Mouse (Mus musculus) hindbrain, postnatal 0 days (tissue): ENCODE results near the gene Rab20. TPM values are rescaled to one million over a fixed set of nuclear protein-coding genes. Genes with fewer than 3 reads are reported as not detected.

Experiments
- ATAC-seq: fragments of 200-750 bp; cut with Nextera tagmentation; 2 replicates; pipeline ENCODE4 v1.8.0; 2017; ENCODE audit warnings: mild to moderate bottlenecking, moderate TSS enrichment, moderate library complexity
- DNase-seq: peaks from one replicate; pipeline ENCODE4 v3.0.0-alpha.2; 2015; ENCODE audit warnings: low spot score
- H3K27ac ChIP-seq: fragments of 300-500 bp; sonication (generic); 2 replicates; pipeline ENCODE4 v1.5.1; 2014; ENCODE audit warnings: mild to moderate bottlenecking
- H3K27me3 ChIP-seq: fragments of 300-500 bp; sonication (generic); 2 replicates; pipeline ENCODE4 v1.6.1; 2014; ENCODE audit warnings: low read length, mixed read lengths; ENCODE audit not compliant: insufficient read depth
- H3K36me3 ChIP-seq: fragments of 300-500 bp; sonication (generic); 2 replicates; pipeline ENCODE4 v1.6.1; 2014; ENCODE audit warnings: low read length, mixed read lengths; ENCODE audit not compliant: insufficient read depth
- H3K4me1 ChIP-seq: fragments of 300-500 bp; sonication (generic); 2 replicates; pipeline ENCODE4 v1.6.1; 2014; ENCODE audit warnings: antibody characterized with exemption, low read length, mixed read lengths; ENCODE audit not compliant: insufficient read depth
- H3K4me2 ChIP-seq: fragments of 300-500 bp; sonication (generic); 2 replicates; pipeline ENCODE4 v1.6.1; 2014; ENCODE audit warnings: low read depth, mild to moderate bottlenecking, low read length, moderate library complexity, mixed read lengths
- H3K4me3 ChIP-seq: fragments of 300-500 bp; sonication (generic); 2 replicates; pipeline ENCODE4 v1.5.1; 2014; ENCODE audit warnings: low read length
- H3K9ac ChIP-seq: fragments of 300-500 bp; sonication (generic); replicated peaks from 2 replicates; pipeline ENCODE4 v1.6.1; 2014; ENCODE audit warnings: mild to moderate bottlenecking, low read length, moderate library complexity, mixed read lengths
- H3K9me3 ChIP-seq: fragments of 300-500 bp; sonication (generic); 2 replicates; pipeline ENCODE4 v1.6.1; 2016; ENCODE audit warnings: low read length, mixed read lengths
- CTCF ChIP-seq: IDR thresholded peaks from 2 replicates; pipeline ENCODE4 v1.5.1; 2016; ENCODE audit warnings: antibody characterized with exemption, control low read depth, low read depth
- WGBS: fragments of 180-500 bp; shearing (Covaris S2); extraction: QIAGEN DNeasy Blood & Tissue Kit; methylation state at CpG from one replicate; pipeline ENCODE4 v1.1.7; 2014; 5-methylcytosine and 5-hydroxymethylcytosine counted together
- polyA plus RNA-seq: library from polyadenylated mRNA; unstranded; fragments of >200 nt; fragmentation: Nextera tagmentation; extraction: Ambion mirVana; gene quantifications from 2 replicates; pipeline ENCODE4 v1.2.1, GENCODE M21; 2015
- total RNA-seq: library from RNA; depleted of rRNA; stranded (reverse); fragments of >200 nt; gene quantifications from 2 replicates; pipeline ENCODE4 v1.2.3, GENCODE M21; 2014

Rab20 gene
- total and polyA plus RNA-seq, 2 experiments from 2014 or later: 2.2 to 4.7 TPM

DNA sequence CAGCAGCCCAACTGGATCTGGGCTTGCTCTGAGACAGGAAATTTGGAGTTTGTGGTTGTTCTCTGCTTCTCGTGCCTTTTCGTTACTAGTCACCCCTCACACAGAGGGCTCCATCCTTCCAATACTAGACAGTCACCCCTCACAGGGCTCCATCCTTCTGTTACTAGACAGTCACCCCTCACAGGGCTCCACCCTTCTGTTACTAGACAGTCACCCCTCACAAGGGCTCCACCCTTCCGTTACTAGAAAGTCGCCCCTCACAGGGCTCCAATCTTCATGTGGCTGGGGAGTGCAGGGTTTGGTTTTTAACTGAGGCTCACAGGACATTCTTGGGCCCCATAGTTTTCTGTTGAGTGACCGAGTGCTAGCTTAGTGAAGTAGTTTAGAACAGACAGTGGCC is 34.7 kb upstream of the Rab20 start:
- Histone ChIP-seq H3K4me1 (no peaks in the 10 kb centered on the region), H3K4me2 (no peak overlapping the region), H3K27me3 (no peaks in the 10 kb centered on the region), H3K27ac (no peak overlapping the region), H3K4me3 (no peak overlapping the region), H3K9ac (no peak overlapping the region), H3K9me3 (no peaks in the 10 kb centered on the region), H3K36me3 (peaks cover 75% of the 10 kb centered on the region)
- 93% methylated on average over 5 of the region's 5 CpGs for WGBS
- no peak for ATAC-seq
- no peak for DNase-seq
- no peak for TF ChIP-seq CTCF

GRCm38 (mm10) chr8:11512711-11513110 is 34.2 kb upstream of the Rab20 start:
- Histone ChIP-seq H3K9me3 (no peaks in the 10 kb centered on the region), H3K4me1 (no peaks in the 10 kb centered on the region), H3K4me2 (no peak overlapping the region), H3K4me3 (no peak overlapping the region), H3K27ac (no peak overlapping the region), H3K9ac (no peak overlapping the region), H3K27me3 (no peaks in the 10 kb centered on the region), H3K36me3 (peaks cover 76% of the 10 kb centered on the region)
- WGBS: 91% methylated on average over 9 of the region's 9 CpGs
- DNase-seq: no peak
- no peak for ATAC-seq
- TF ChIP-seq CTCF: no peak

- no peak overlapping the region for H3K4me2 ChIP-seq
- no peak overlapping the region for H3K4me3 ChIP-seq
- H3K36me3 ChIP-seq: peaks cover 84% of the 10 kb centered on the region
- H3K27ac ChIP-seq: no peak overlapping the region
- H3K4me1 ChIP-seq: no peaks in the 10 kb centered on the region
- TF ChIP-seq CTCF: no peak
- no peak for ATAC-seq
- no peaks in the 10 kb centered on the region for H3K9me3 ChIP-seq
- no peak overlapping the region for H3K9ac ChIP-seq
- H3K27me3 ChIP-seq: no peaks in the 10 kb centered on the region
- DNase-seq: no peak
- WGBS: 76% methylated on average over 5 of the region's 5 CpGs
These were observed 32.5 kb upstream of the Rab20 start for GRCm38 (mm10) chr8:11510971-11511370.

- DNase-seq: no peak
These were observed 30.4 kb upstream of the Rab20 start for GRCm38 (mm10) chr8:11508880-11509279.

GRCm38 (mm10) chr8:11506802-11507201 is 28.3 kb upstream of the Rab20 start:
- Histone ChIP-seq H3K9ac (no peak overlapping the region), H3K27ac (no peak overlapping the region), H3K36me3 (peaks cover 79% of the 10 kb centered on the region), H3K9me3 (no peaks in the 10 kb centered on the region), H3K4me2 (no peak overlapping the region), H3K4me3 (no peak overlapping the region), H3K27me3 (no peaks in the 10 kb centered on the region), H3K4me1 (no peaks in the 10 kb centered on the region)
- ATAC-seq (no peak), DNase-seq (peak; percentile 49)
- TF ChIP-seq CTCF: peak; percentile 71
- whole genome bisulfite sequencing: 69% methylated on average over 6 of the region's 6 CpGs

More at GRCm38 (mm10) chr8:11508880-11509279, 30.4 kb upstream of the Rab20 start:
- H3K36me3 ChIP-seq: peaks cover 92% of the 10 kb centered on the region
- no peaks in the 10 kb centered on the region for H3K27me3 ChIP-seq
- H3K4me3 ChIP-seq: no peak overlapping the region
- no peaks in the 10 kb centered on the region for H3K4me1 ChIP-seq
- H3K9ac ChIP-seq: no peak overlapping the region
- H3K4me2 ChIP-seq: no peak overlapping the region
- no peak for TF ChIP-seq CTCF
- no peaks in the 10 kb centered on the region for H3K9me3 ChIP-seq
- 84% methylated on average over 10 of the region's 10 CpGs for WGBS
- no peak for ATAC-seq
- no peak overlapping the region for H3K27ac ChIP-seq

DNA sequence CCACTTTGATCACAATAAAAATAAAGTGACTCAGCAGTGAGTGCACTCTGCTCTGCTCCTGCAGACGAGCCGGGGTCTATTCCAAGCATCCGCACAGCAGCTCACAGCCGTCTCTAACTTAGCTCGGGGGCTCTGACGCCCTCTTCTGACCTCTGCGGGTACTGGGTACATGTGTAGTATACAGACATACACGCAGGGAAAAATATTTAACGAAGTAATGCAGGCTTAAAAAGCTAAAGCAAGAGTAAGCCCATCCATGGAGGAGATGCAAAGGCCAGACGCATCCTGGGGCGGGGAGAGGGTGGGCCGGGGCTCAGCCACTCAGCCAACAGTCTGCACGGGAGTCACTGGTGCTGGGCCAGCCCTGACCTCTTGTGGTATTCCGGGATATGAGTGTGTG is 27.6 kb upstream of the Rab20 start:
- no peak for TF ChIP-seq CTCF
- peaks cover 74% of the 10 kb centered on the region for H3K36me3 ChIP-seq
- peak; percentile 10; the same call in 1 of the 2 replicates for ATAC-seq
- WGBS: 85% methylated on average over 14 of the region's 14 CpGs
- peak; percentile 10 for DNase-seq
- no peak overlapping the region for H3K4me2 ChIP-seq
- no peaks in the 10 kb centered on the region for H3K4me1 ChIP-seq
- no peaks in the 10 kb centered on the region for H3K9me3 ChIP-seq
- H3K9ac ChIP-seq: no peak overlapping the region
- no peak overlapping the region for H3K4me3 ChIP-seq
- H3K27me3 ChIP-seq: no peaks in the 10 kb centered on the region
- H3K27ac ChIP-seq: no peak overlapping the region

DNA sequence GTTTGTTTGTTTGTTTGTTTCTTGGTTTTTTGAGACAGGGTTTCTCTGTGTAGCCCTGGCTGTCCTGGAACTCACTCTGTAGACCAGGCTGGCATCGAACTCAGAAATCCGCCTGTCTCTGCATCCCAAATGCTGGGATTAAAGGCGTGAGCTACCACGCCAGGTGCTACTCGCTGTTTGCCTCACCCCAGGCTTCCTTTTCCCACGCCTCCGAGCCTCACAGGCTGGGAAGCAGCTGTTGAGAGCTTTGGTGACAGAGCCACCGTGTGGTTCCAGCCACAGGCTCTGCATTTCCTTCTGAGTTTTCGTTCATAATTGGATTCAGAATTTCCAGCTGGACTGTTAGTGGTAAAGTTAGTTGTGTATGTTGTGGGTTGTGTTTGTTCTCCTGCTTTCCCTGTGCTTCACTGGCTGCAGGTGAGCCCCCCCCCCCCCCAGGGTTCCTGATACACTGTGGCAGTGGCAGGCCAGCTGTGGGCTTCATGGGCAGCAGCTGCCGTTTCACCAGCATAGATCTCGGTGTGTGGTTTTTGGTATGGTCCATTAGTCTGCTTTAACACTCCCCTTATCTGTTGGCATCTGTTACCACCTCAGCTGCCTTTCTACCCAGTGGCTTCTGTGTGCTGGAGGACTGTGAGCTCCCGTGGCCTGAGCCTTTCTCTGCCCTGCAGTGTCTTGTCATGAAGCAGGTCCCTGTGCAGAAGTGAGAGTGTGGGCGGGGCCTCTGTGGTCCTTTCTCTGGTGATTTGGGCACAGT is 25.1 kb upstream of the Rab20 start:
- Histone ChIP-seq H3K9me3 (no peaks in the 10 kb centered on the region), H3K36me3 (peaks cover 51% of the 10 kb centered on the region), H3K27ac (no peak overlapping the region), H3K4me2 (no peak overlapping the region), H3K27me3 (no peaks in the 10 kb centered on the region), H3K4me3 (no peak overlapping the region), H3K4me1 (0 out of 2 replicates have a peak, but pooled peaks cover 2% of the 10 kb centered on the region), H3K9ac (no peak overlapping the region)
- ATAC-seq (no peak), DNase-seq (no peak)
- WGBS: 88% methylated on average over 13 of the region's 13 CpGs
- TF ChIP-seq CTCF: no peak
